Mouse (Mus musculus): ENCODE measurements around the gene Obox7. TPM values are rescaled to one million over a fixed set of nuclear protein-coding genes. Genes with fewer than 3 reads are reported as not detected.

The Obox7 gene
- polyA plus RNA-seq (2014; fragmentation: Illumina TruSeq; extraction: RNeasy Lipid Tissue Mini Kit (QIAGEN cat#74804); ENCODE audit: low read depth, low replicate concordance): not detected

DNA sequence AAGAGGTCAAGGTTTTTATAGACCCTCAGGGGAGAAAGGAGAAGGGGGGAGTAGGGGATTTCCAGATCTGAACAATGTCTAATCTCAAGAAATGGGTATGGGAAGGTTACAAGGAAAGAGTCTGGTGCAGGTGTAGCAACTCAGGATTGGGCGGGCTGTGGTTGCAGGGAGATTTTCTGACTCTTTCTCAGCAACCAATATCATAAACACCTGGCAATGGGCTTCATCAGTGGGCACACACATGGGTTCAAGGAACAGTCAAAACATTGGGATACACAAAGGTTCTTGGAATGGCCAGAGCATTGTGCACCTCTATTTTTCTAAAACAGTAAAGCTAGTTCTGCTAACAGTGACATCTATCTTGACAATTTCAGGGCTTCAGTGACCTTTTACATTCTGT lies at the start of gene Obox7:
Gene Obox7, plus strand, starts transcription at position 301 of the 400 bp plus-strand sequence.

Other genes with a start within 250 kb of the Obox7 start
- 3,662 TPM for gene Sult2a8, start 212.7 kb upstream of the Obox7 start, polyA plus RNA-seq (2014; fragmentation: Illumina TruSeq; extraction: RNeasy Lipid Tissue Mini Kit (QIAGEN cat#74804); ENCODE audit: low read depth, low replicate concordance)
- 83.8 TPM for gene Sult2a7, start 165.3 kb upstream of the Obox7 start, polyA plus RNA-seq (2014; fragmentation: Illumina TruSeq; extraction: RNeasy Lipid Tissue Mini Kit (QIAGEN cat#74804); ENCODE audit: low read depth, low replicate concordance)
- gene Vmn1r90, start 96.0 kb upstream of the Obox7 start, polyA plus RNA-seq (2014; fragmentation: Illumina TruSeq; extraction: RNeasy Lipid Tissue Mini Kit (QIAGEN cat#74804); ENCODE audit: low read depth, low replicate concordance): not detected

Measured in liver, adult 10 weeks (tissue).